Mouse (Mus musculus) MEL (cell line): ENCODE data around the gene 1700021F07Rik. TPM values are rescaled to one million over a fixed set of nuclear protein-coding genes. Genes with fewer than 3 reads are reported as not detected.

Source experiments
- DNase-seq: peaks from one replicate; pipeline ENCODE4 v3.0.0; 2011; ENCODE audit warnings: low read depth, low spot score
- H3K27ac ChIP-seq: 2 replicates; pipeline ENCODE4 v1.5.1; 2012; ENCODE audit warnings: low read depth, mild to moderate bottlenecking, control low read depth, low read length, moderate library complexity; ENCODE audit not compliant: control insufficient read depth
- H3K27me3 ChIP-seq, 2 experiments: fragments of 150-350 bp in 1 of 2; sonication (generic) in 1 of 2; 2 replicates each; pipeline ENCODE4 v1.6.1; 2012; ENCODE audit warnings: low read length in 2 of 2, mild to moderate bottlenecking in 2 of 2, improper control_type of control experiment in 1 of 2, moderate library complexity in 1 of 2; ENCODE audit not compliant: insufficient read depth in 2 of 2, control insufficient read depth in 1 of 2
- H3K36me3 ChIP-seq, 2 experiments: 2 replicates each; pipeline ENCODE4 v1.6.1; 2012 to 2014; ENCODE audit warnings: low read length in 2 of 2, improper control_type of control experiment in 1 of 2, inconsistent platforms in 1 of 2, mild to moderate bottlenecking in 1 of 2; ENCODE audit not compliant: insufficient read depth in 2 of 2, control insufficient read depth in 1 of 2
- H3K4me1 ChIP-seq, 2 experiments: fragments of 150-350 bp in 1 of 2; sonication (generic) in 1 of 2; 2 replicates each; pipeline ENCODE4 v1.6.1; 2012; ENCODE audit warnings: low read length in 2 of 2, improper control_type of control experiment in 1 of 2, mild to moderate bottlenecking in 1 of 2; ENCODE audit not compliant: insufficient read depth in 2 of 2, control insufficient read depth in 1 of 2
- H3K4me3 ChIP-seq, 2 experiments: fragments of 150-350 bp in 1 of 2; sonication (generic) in 1 of 2; 2 replicates each; pipeline ENCODE4 v1.5.1; 2012; ENCODE audit warnings: low read depth in 2 of 2, low read length in 2 of 2, mild to moderate bottlenecking in 2 of 2, moderate library complexity in 2 of 2, control low read depth in 1 of 2, improper control_type of control experiment in 1 of 2; ENCODE audit not compliant: control insufficient read depth in 1 of 2, insufficient read depth in 1 of 2
- H3K79me2 ChIP-seq: 2 replicates; pipeline ENCODE4 v1.6.1; 2012; ENCODE audit warnings: mild to moderate bottlenecking, low read length, moderate library complexity; ENCODE audit not compliant: control insufficient read depth, poor library complexity, insufficient read depth
- H3K9ac ChIP-seq: 2 replicates; pipeline ENCODE4 v1.6.1; 2012; ENCODE audit warnings: low read depth, mild to moderate bottlenecking, control low read depth, low read length, moderate library complexity; ENCODE audit not compliant: control insufficient read depth, poor library complexity, severe bottlenecking
- H3K9me3 ChIP-seq: fragments of 150-350 bp; sonication (generic); replicated peaks from 2 replicates; pipeline ENCODE4 v1.6.1; 2012; ENCODE audit warnings: mild to moderate bottlenecking, low read length, improper control_type of control experiment, moderate library complexity; ENCODE audit not compliant: insufficient read depth
- CHD1 ChIP-seq: IDR thresholded peaks from 2 replicates; pipeline ENCODE4 v1.6.1; 2012; ENCODE audit warnings: low read depth, mild to moderate bottlenecking, inconsistent platforms, low read length, improper control_type of control experiment
- CTCF ChIP-seq, 3 experiments: IDR thresholded peaks in 2 of 3; conservative IDR thresholded peaks in 1 of 3; 2 replicates each; pipeline ENCODE4 v1.5.1; 2011 to 2012; ENCODE audit warnings: low read length in 3 of 3, low read depth in 2 of 3, mild to moderate bottlenecking in 2 of 3, improper control_type of control experiment in 1 of 3, inconsistent platforms in 1 of 3, mixed read lengths in 1 of 3, moderate library complexity in 1 of 3; ENCODE audit not compliant: control insufficient read depth in 1 of 3, insufficient read depth in 1 of 3, poor library complexity in 1 of 3, severe bottlenecking in 1 of 3
- ETS1 ChIP-seq: IDR thresholded peaks from 2 replicates; pipeline ENCODE4 v1.6.1; 2012; ENCODE audit warnings: low read depth, mild to moderate bottlenecking, inconsistent platforms, low read length, improper control_type of control experiment, moderate library complexity
- GATA1 ChIP-seq: IDR thresholded peaks from 2 replicates; pipeline ENCODE4 v1.6.1; 2011; ENCODE audit warnings: low read depth, low read length, improper control_type of control experiment
- HCFC1 ChIP-seq: IDR thresholded peaks from 2 replicates; pipeline ENCODE4 v1.6.1; 2012; ENCODE audit warnings: low read depth, mild to moderate bottlenecking, inconsistent platforms, low read length, improper control_type of control experiment, moderate library complexity
- JUND ChIP-seq: IDR thresholded peaks from 2 replicates; pipeline ENCODE4 v1.6.1; 2011; ENCODE audit warnings: low read depth, mild to moderate bottlenecking, improper control_type of control experiment, low read length
- MAX ChIP-seq: IDR thresholded peaks from 2 replicates; pipeline ENCODE4 v1.6.1; 2011; ENCODE audit warnings: low read length, improper control_type of control experiment
- NELFE ChIP-seq: IDR thresholded peaks from 2 replicates; pipeline ENCODE4 v1.6.1; 2011; ENCODE audit warnings: low read depth, low read length, improper control_type of control experiment
- NRF1 ChIP-seq: IDR thresholded peaks from 2 replicates; pipeline ENCODE4 v1.6.1; 2014; ENCODE audit warnings: low read depth, mild to moderate bottlenecking, inconsistent platforms, low read length, improper control_type of control experiment, moderate library complexity; ENCODE audit not compliant: poor library complexity, insufficient read depth, severe bottlenecking
- POLR2A ChIP-seq, 2 experiments: IDR thresholded peaks; 2 replicates each; pipeline ENCODE4 v1.6.1; 2011 to 2012; ENCODE audit warnings: low read length in 2 of 2, mild to moderate bottlenecking in 2 of 2, control low read depth in 1 of 2, improper control_type of control experiment in 1 of 2, low read depth in 1 of 2, moderate library complexity in 1 of 2; ENCODE audit not compliant: control insufficient read depth in 1 of 2, insufficient read depth in 1 of 2, poor library complexity in 1 of 2
- POLR2AphosphoS5 ChIP-seq: IDR thresholded peaks from 2 replicates; pipeline ENCODE4 v1.6.1; 2012; ENCODE audit warnings: low read depth, borderline replicate concordance, mild to moderate bottlenecking, inconsistent platforms, low read length, moderate library complexity, mixed read lengths
- RAD21 ChIP-seq: IDR thresholded peaks from 2 replicates; pipeline ENCODE4 v1.6.1; 2011; ENCODE audit warnings: mild to moderate bottlenecking, low read depth, low read length, improper control_type of control experiment
- TCF12 ChIP-seq: IDR thresholded peaks from 2 replicates; pipeline ENCODE4 v1.6.1; 2014; ENCODE audit warnings: low read depth, mild to moderate bottlenecking, inconsistent platforms, low read length, improper control_type of control experiment, moderate library complexity
- UBTF ChIP-seq: IDR thresholded peaks from 2 replicates; pipeline ENCODE4 v1.6.1; 2012; ENCODE audit warnings: low read depth, mild to moderate bottlenecking, inconsistent platforms, low read length, improper control_type of control experiment, moderate library complexity, borderline replicate concordance; ENCODE audit not compliant: insufficient read depth
- USF2 ChIP-seq, 2 experiments: IDR thresholded peaks; 2 replicates each; pipeline ENCODE4 v1.6.1; 2011 to 2012; ENCODE audit warnings: improper control_type of control experiment in 2 of 2, low read length in 2 of 2, borderline replicate concordance in 1 of 2, inconsistent platforms in 1 of 2, low read depth in 1 of 2, mild to moderate bottlenecking in 1 of 2; ENCODE audit not compliant: insufficient read depth in 1 of 2
- ZKSCAN1 ChIP-seq: IDR thresholded peaks from 2 replicates; pipeline ENCODE4 v1.6.1; 2012; ENCODE audit warnings: low read depth, mild to moderate bottlenecking, inconsistent platforms, low read length, improper control_type of control experiment, moderate library complexity
- polyA plus RNA-seq, 2 experiments: library from polyadenylated mRNA; stranded (reverse) in 1 of 2; unstranded in 1 of 2; fragments of >175 nt in 1 of 2; fragments of >200 nt in 1 of 2; gene quantifications; 2 replicates each; pipeline versions ENCODE4 v1.2.1 to v1.2.4; 2012; ENCODE audit warnings: low replicate concordance in 2 of 2, low read depth in 1 of 2; ENCODE audit not compliant: insufficient read length in 2 of 2, insufficient read depth in 1 of 2, missing spikeins in 1 of 2
- total RNA-seq: library from RNA; depleted of rRNA; stranded (reverse); fragments of 300-350 nt; gene quantifications from 2 replicates; pipeline ENCODE4 v1.2.3, GENCODE M21; 2012

1700021F07Rik gene
- total and polyA plus RNA-seq, 3 experiments, result not detected

GRCm38 (mm10) chr2:173549236-173549635, 26.9 kb downstream of the 1700021F07Rik start:
- no peaks in the 10 kb centered on the region for H3K27me3 ChIP-seq
- no peak overlapping the region for H3K27ac ChIP-seq

DNA sequence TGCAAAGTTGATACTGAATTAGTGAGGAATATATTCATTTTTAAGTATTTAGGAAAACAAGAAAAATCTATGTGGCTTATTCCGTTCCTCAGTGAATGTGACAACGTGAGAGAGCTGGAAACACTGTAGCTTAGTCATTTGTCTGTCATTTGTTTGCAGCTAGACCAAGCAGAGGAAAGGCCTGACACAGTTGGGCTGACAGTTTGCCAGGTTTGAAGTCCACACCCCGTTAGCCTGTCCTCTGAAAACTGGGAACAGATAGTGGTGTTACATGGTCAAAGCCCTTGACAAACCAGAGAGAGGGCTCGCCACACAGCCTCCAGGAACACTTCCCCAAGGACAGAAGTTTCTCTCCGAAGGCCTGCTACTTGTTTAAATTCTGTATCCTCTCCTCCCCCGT, 28.3 kb downstream of the 1700021F07Rik start:
- TF ChIP-seq JUND (no peak), NELFE (no peak), CTCF (IDR thresholded peaks at IDR 0.05 in 2 of 3, conservative IDR thresholded peaks at IDR 0.05 in 1 of 3; ENCODE audit: control insufficient read depth in 1 of 3, insufficient read depth in 1 of 3, low read depth in 2 of 3, low read length in 3 of 3, poor library complexity in 1 of 3, severe bottlenecking in 1 of 3) (no peak), USF2 (IDR thresholded peaks at IDR 0.05; ENCODE audit: borderline replicate concordance in 1 of 2, insufficient read depth in 1 of 2, low read depth in 1 of 2, low read length in 2 of 2) (no peak), POLR2AphosphoS5 (no peak), MAX (no peak), HCFC1 (no peak), TCF12 (no peak), GATA1 (no peak), UBTF (no peak), NRF1 (no peak), ETS1 (no peak)
- H3K4me3 ChIP-seq, result no peak overlapping the region
- no peaks in the 10 kb centered on the region for H3K79me2 ChIP-seq
- no peaks in the 10 kb centered on the region for H3K36me3 ChIP-seq
- H3K9ac ChIP-seq, result no peak overlapping the region
- H3K9me3 ChIP-seq, result no peaks in the 10 kb centered on the region
- H3K4me1 ChIP-seq, result no peaks in the 10 kb centered on the region
- no peak overlapping the region for H3K27ac ChIP-seq
- DNase-seq, result no peak
- H3K27me3 ChIP-seq, result no peaks in the 10 kb centered on the region

More at GRCm38 (mm10) chr2:173549236-173549635, 26.9 kb downstream of the 1700021F07Rik start:
- no peaks in the 10 kb centered on the region for H3K9me3 ChIP-seq
- H3K9ac ChIP-seq, result no peak overlapping the region
- H3K4me1 ChIP-seq, result no peaks in the 10 kb centered on the region
- no peaks in the 10 kb centered on the region for H3K79me2 ChIP-seq
- H3K36me3 ChIP-seq, result no peaks in the 10 kb centered on the region
- no peak for DNase-seq
- H3K4me3 ChIP-seq, result no peak overlapping the region
- TF ChIP-seq NRF1 (no peak), CHD1 (no peak), RAD21 (no peak), POLR2A (IDR thresholded peaks at IDR 0.05; ENCODE audit: control insufficient read depth in 1 of 2, insufficient read depth in 1 of 2, low read depth in 1 of 2, low read length in 2 of 2, poor library complexity in 1 of 2) (no peak), ZKSCAN1 (no peak)
